Mouse (Mus musculus): ENCODE measurements around the gene Iffo2.

DNA sequence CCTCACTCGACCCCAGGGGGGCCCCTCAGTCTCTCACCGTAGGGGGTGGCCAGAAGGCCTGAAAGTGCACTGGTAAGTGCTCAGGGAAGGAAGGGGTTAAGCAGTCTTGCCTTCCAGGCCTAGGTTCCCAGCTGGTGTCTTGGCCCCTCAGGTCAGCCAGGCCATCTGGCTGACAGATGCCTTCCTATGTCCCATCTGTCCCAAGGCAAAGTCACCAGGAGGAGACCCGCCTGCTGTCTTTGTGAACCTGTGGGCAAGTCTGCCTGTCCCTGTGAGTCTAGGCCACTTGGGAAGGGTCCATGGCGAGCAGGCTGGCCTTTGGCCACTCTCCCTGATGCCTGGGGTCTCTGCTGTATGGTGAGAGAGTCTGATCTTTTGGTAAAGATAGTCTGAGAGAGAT is 60.1 kb downstream of the Iffo2 start:
- TF ChIP-seq CTCF (IDR thresholded peaks at IDR 0.05; ENCODE audit: insufficient read depth, low read depth, low read length): no peak
- TF ChIP-seq POLR2A (IDR thresholded peaks at IDR 0.05; ENCODE audit: insufficient read depth, low read depth, low read length): no peak

Measured in olfactory bulb, adult 2 months (tissue).